Mouse (Mus musculus) forebrain, embryonic 13.5 days (tissue): Measurements from ENCODE around the gene Ppil2. TPM values are rescaled to one million over a fixed set of nuclear protein-coding genes. Genes with fewer than 3 reads are reported as not detected.
A peak's percentile ranks its signal among the peaks of the same experiment; 100 is the strongest.

Source experiments
- ATAC-seq: fragments of 200-750 bp; cut with Nextera tagmentation; 2 replicates; pipeline ENCODE4 v1.8.0; 2017
- H3K27ac ChIP-seq: fragments of 300-500 bp; sonication (generic); 2 replicates; pipeline ENCODE4 v1.5.1; 2015; ENCODE audit warnings: inconsistent platforms, mild to moderate bottlenecking, moderate library complexity
- H3K27me3 ChIP-seq: fragments of 300-500 bp; sonication (generic); 2 replicates; pipeline ENCODE4 v1.6.1; 2015; ENCODE audit warnings: mild to moderate bottlenecking, inconsistent platforms
- H3K36me3 ChIP-seq: fragments of 300-500 bp; sonication (generic); 2 replicates; pipeline ENCODE4 v1.6.1; 2015; ENCODE audit warnings: mild to moderate bottlenecking, inconsistent platforms; ENCODE audit not compliant: poor library complexity, severe bottlenecking
- H3K4me1 ChIP-seq: fragments of 300-500 bp; sonication (generic); 2 replicates; pipeline ENCODE4 v1.6.1; 2015; ENCODE audit warnings: inconsistent platforms
- H3K4me2 ChIP-seq: fragments of 300-500 bp; sonication (generic); 2 replicates; pipeline ENCODE4 v1.6.1; 2015; ENCODE audit warnings: inconsistent platforms, mild to moderate bottlenecking, moderate library complexity
- H3K4me3 ChIP-seq: fragments of 300-500 bp; sonication (generic); 2 replicates; pipeline ENCODE4 v1.5.1; 2015; ENCODE audit warnings: mild to moderate bottlenecking, inconsistent platforms
- H3K9ac ChIP-seq: fragments of 300-500 bp; sonication (generic); 2 replicates; pipeline ENCODE4 v1.6.1; 2015; ENCODE audit warnings: mild to moderate bottlenecking, inconsistent platforms
- H3K9me3 ChIP-seq: fragments of 300-500 bp; sonication (generic); replicated peaks from 2 replicates; pipeline ENCODE4 v1.6.1; 2016; ENCODE audit warnings: inconsistent platforms
- WGBS: fragments of 180-500 bp; shearing (Covaris S2); methylation state at CpG from one replicate; pipeline ENCODE4 v1.1.7; 2015; 5-methylcytosine and 5-hydroxymethylcytosine counted together
- polyA plus RNA-seq: library from polyadenylated mRNA; unstranded; fragments of >200 nt; fragmentation: Nextera tagmentation; extraction: Ambion mirVana; gene quantifications from 2 replicates; pipeline ENCODE4 v1.2.1, GENCODE M21; 2015

Gene Ppil2
- polyA plus RNA-seq, 1 experiment from 2014 or later: 153 TPM

DNA sequence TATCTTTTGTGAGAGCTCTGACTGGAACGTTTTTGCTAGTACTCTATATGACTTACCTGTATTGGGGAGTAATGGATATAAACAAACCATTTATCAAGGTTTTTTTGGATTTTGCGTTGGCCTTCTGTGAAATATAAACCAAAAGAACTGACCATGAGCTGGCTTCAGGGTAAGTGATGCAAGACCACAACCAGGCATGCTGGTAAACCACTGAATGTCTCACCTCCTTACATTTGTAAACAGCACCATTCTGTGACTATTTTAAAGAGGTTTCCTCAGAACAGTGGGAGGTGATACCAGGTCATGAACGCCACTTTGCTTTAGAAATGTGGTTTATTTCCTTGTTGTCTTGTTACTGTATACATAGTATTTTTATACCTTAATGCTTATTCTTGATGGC, 24.8 kb downstream of the Ppil2 start:
- Histone ChIP-seq H3K9me3 (no peaks in the 10 kb centered on the region), H3K4me2 (no peak overlapping the region), H3K27me3 (no peaks in the 10 kb centered on the region), H3K36me3 (peaks cover 100% of the 10 kb centered on the region), H3K4me1 (no peaks in the 10 kb centered on the region), H3K4me3 (no peak overlapping the region), H3K27ac (no peak overlapping the region), H3K9ac (no peak overlapping the region)
- ATAC-seq: no peak
- WGBS: 93% methylated on average over 3 of the region's 3 CpGs

GRCm38 (mm10) chr16:17085636-17086035, 25.4 kb downstream of the Ppil2 start:
- no peaks in the 10 kb centered on the region for H3K4me1 ChIP-seq
- H3K4me2 ChIP-seq: no peak overlapping the region
- peaks cover 100% of the 10 kb centered on the region for H3K36me3 ChIP-seq
- no peaks in the 10 kb centered on the region for H3K9me3 ChIP-seq
- no peaks in the 10 kb centered on the region for H3K27me3 ChIP-seq
- no peak overlapping the region for H3K4me3 ChIP-seq
- ATAC-seq: no peak
- H3K27ac ChIP-seq: no peak overlapping the region
- WGBS: 94% methylated on average over 4 of the region's 4 CpGs
- no peak overlapping the region for H3K9ac ChIP-seq

DNA sequence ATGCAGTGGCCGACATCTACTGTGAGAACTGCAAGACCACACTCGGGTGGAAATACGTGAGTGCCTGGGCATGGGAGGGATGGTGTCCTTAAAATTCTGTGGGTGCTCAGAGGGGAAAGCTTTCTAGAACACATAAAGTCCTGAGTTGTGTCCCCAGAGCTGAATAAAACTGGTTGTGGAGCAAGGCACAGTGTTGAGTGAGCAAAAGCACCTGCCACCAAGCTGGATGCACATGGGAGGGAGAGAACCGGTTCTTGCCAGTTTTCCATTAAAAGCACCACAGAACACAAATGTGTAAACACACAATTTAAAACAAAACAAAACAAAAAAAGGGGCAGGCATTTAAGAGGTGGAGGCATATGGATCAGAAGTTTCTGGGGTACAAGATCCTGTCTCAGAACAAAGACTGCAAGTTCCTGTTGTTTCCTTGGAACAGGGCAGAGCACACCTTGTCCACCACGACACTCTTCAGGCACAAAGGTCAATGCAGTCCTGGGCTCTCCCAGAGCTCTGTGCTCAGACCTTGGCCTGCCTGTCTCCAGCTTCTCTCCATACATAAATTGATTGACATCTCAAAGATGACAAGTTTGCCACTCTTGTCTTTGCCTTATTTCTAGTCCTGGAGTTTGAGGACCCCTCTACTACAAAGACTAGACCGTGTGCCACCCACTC, 28.8 kb downstream of the Ppil2 start:
- Histone ChIP-seq H3K9ac (no peak overlapping the region), H3K36me3 (peaks cover 96% of the 10 kb centered on the region)
- WGBS: 91% methylated on average over 6 of the region's 6 CpGs

GRCm38 (mm10) chr16:17078101-17078500, 33.0 kb downstream of the Ppil2 start:
- peaks cover 94% of the 10 kb centered on the region for H3K36me3 ChIP-seq
- H3K9me3 ChIP-seq: peaks cover 4% of the 10 kb centered on the region; the same call in 1 of the 2 replicates
- H3K4me1 ChIP-seq: peaks cover 27% of the 10 kb centered on the region
- no peak overlapping the region; the same call in 1 of the 2 replicates for H3K27ac ChIP-seq
- no peak overlapping the region for H3K4me2 ChIP-seq
- ATAC-seq: peak; percentile 59
- no peaks in the 10 kb centered on the region for H3K27me3 ChIP-seq
- H3K9ac ChIP-seq: no peak overlapping the region
- no peak overlapping the region for H3K4me3 ChIP-seq
- 58% methylated on average over 7 of the region's 7 CpGs for WGBS

More for the DNA sequence above, 28.8 kb downstream of the Ppil2 start:
- no peaks in the 10 kb centered on the region for H3K9me3 ChIP-seq
- H3K4me1 ChIP-seq: peaks cover 9% of the 10 kb centered on the region
- H3K4me3 ChIP-seq: no peak overlapping the region
- H3K27ac ChIP-seq: no peak overlapping the region
- H3K27me3 ChIP-seq: no peaks in the 10 kb centered on the region
- no peak overlapping the region for H3K4me2 ChIP-seq
- ATAC-seq: no peak

DNA sequence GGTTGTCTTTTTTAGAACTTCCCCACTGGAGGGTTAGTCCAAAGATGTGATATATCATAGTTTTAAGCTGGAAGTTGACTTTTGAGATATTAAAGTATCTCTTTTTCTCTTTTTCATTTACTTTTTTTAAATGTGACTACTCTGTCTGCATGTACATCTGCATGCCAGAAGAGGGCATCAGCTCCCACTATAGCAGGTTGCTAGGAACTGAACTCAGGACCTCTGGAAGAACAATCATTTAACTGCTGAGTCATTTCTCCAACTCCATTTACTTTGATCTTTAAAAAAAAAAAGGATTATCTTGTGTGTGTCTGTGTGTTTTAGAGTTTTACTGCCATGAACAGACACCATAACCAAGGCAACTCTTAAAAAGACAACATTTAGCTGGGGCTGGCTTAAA, 34.2 kb downstream of the Ppil2 start:
- Histone ChIP-seq H3K4me2 (no peak overlapping the region), H3K4me1 (peaks cover 36% of the 10 kb centered on the region), H3K9ac (no peak overlapping the region), H3K36me3 (peaks cover 92% of the 10 kb centered on the region), H3K4me3 (no peak overlapping the region), H3K9me3 (peaks cover 4% of the 10 kb centered on the region; the same call in 1 of the 2 replicates), H3K27me3 (no peaks in the 10 kb centered on the region), H3K27ac (no peak overlapping the region)
- no peak for ATAC-seq

GRCm38 (mm10) chr16:17076301-17076700, 34.8 kb downstream of the Ppil2 start:
- peaks cover 42% of the 10 kb centered on the region for H3K4me1 ChIP-seq
- H3K4me2 ChIP-seq: no peak overlapping the region
- no peak overlapping the region for H3K27ac ChIP-seq
- H3K27me3 ChIP-seq: no peaks in the 10 kb centered on the region
- peaks cover 4% of the 10 kb centered on the region; the same call in 1 of the 2 replicates for H3K9me3 ChIP-seq
- ATAC-seq: no peak
- no peak overlapping the region for H3K9ac ChIP-seq
- peaks cover 87% of the 10 kb centered on the region for H3K36me3 ChIP-seq
- WGBS: 97% methylated on average over 2 of the region's 2 CpGs
- no peak overlapping the region for H3K4me3 ChIP-seq

GRCm38 (mm10) chr16:17073000-17073399, 38.1 kb downstream of the Ppil2 start:
- peaks cover 57% of the 10 kb centered on the region for H3K36me3 ChIP-seq
- peaks cover 4% of the 10 kb centered on the region for H3K9me3 ChIP-seq
- no peak overlapping the region for H3K27ac ChIP-seq
- no peak overlapping the region for H3K9ac ChIP-seq
- peaks cover 46% of the 10 kb centered on the region for H3K4me1 ChIP-seq
- H3K4me3 ChIP-seq: no peak overlapping the region
- no peak for ATAC-seq
- H3K27me3 ChIP-seq: no peaks in the 10 kb centered on the region
- peak overlapping the region; percentile 10; the same call in 1 of the 2 replicates for H3K4me2 ChIP-seq
- 90% methylated on average over 7 of the region's 7 CpGs for WGBS

- no peak for ATAC-seq
- peaks cover 35% of the 10 kb centered on the region for H3K36me3 ChIP-seq
Observed at GRCm38 (mm10) chr16:17070716-17071115, 40.3 kb downstream of the Ppil2 start.

GRCm38 (mm10) chr16:17069511-17070443, 41.3 kb downstream of the Ppil2 start, which contains the start of gene Ypel1:
Ypel1 (plus strand) TSS chr16:17069696.
- peak; percentile 96 for ATAC-seq
- WGBS: under 1% methylated on average over 66 of the region's 76 CpGs
- Histone ChIP-seq H3K4me3 (peak within 1 kb of the TSS; percentile 79), H3K36me3 (peaks cover 26% of the 10 kb centered on the region), H3K27ac (peak within 1 kb of the TSS; percentile 95), H3K9ac (peak within 1 kb of the TSS; percentile 89), H3K27me3 (no peaks in the 10 kb centered on the region), H3K9me3 (no peaks in the 10 kb centered on the region; the same call in 1 of the 2 replicates), H3K4me1 (peaks cover 39% of the 10 kb centered on the region), H3K4me2 (peak within 1 kb of the TSS; percentile 75)

More at GRCm38 (mm10) chr16:17070716-17071115, 40.3 kb downstream of the Ppil2 start:
- peaks cover 2% of the 10 kb centered on the region for H3K9me3 ChIP-seq
- H3K27me3 ChIP-seq: no peaks in the 10 kb centered on the region
- peak overlapping the region; percentile 89 for H3K9ac ChIP-seq
- H3K4me3 ChIP-seq: peak overlapping the region; percentile 79
- H3K4me1 ChIP-seq: peaks cover 41% of the 10 kb centered on the region
- 47% methylated on average over 6 of the region's 6 CpGs for WGBS
- H3K4me2 ChIP-seq: peak overlapping the region; percentile 75
- no peak overlapping the region for H3K27ac ChIP-seq

GRCm38 (mm10) chr16:17067552-17067951, 43.5 kb downstream of the Ppil2 start:
- Histone ChIP-seq H3K4me1 (peaks cover 19% of the 10 kb centered on the region), H3K27me3 (no peaks in the 10 kb centered on the region), H3K27ac (no peak overlapping the region), H3K9me3 (no peaks in the 10 kb centered on the region; the same call in 1 of the 2 replicates), H3K36me3 (peaks cover 6% of the 10 kb centered on the region; the same call in 1 of the 2 replicates), H3K4me3 (no peak overlapping the region), H3K4me2 (no peak overlapping the region), H3K9ac (no peak overlapping the region)
- no peak for ATAC-seq
- 92% methylated on average over 2 of the region's 2 CpGs for WGBS

- Histone ChIP-seq H3K9me3 (no peaks in the 10 kb centered on the region), H3K4me3 (no peak overlapping the region), H3K4me2 (no peak overlapping the region), H3K9ac (no peak overlapping the region), H3K4me1 (no peaks in the 10 kb centered on the region), H3K36me3 (no peaks in the 10 kb centered on the region), H3K27ac (no peak overlapping the region), H3K27me3 (no peaks in the 10 kb centered on the region)
- ATAC-seq: no peak
- 76% methylated on average over 1 of the region's 1 CpGs for WGBS
Observed at GRCm38 (mm10) chr16:17062338-17062737, 48.7 kb downstream of the Ppil2 start.

DNA sequence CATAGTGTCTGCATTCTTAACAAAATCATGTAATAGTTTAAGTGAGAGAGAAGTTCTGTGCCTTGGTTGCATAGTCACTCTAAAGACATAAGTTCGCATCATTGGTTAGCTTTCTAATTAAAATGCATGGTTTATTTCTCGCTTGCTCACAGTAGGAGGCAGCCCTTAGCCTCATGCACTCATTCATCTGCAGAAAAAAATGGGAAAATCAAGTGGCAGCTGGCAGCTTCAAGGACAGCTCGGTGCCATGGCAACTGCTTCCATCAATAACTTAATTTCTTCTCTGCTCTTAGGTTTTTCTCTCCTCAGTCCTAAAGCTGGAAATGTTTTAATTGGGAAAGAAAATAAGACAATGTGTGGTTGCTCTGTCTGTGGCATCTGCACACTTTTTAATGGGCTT, 55.5 kb downstream of the Ppil2 start:
- WGBS: 17% methylated on average over 3 of the region's 3 CpGs
- Histone ChIP-seq H3K4me2 (peak overlapping the region; percentile 13; the same call in 1 of the 2 replicates), H3K9me3 (no peaks in the 10 kb centered on the region), H3K9ac (no peak overlapping the region), H3K4me3 (no peak overlapping the region), H3K27ac (peak overlapping the region; percentile 79), H3K27me3 (no peaks in the 10 kb centered on the region), H3K4me1 (peaks cover 10% of the 10 kb centered on the region), H3K36me3 (no peaks in the 10 kb centered on the region)
- ATAC-seq: peak; percentile 72
